20 mouse cellular contexts compared by ENCODE assay signal in the genomic region with DNA sequence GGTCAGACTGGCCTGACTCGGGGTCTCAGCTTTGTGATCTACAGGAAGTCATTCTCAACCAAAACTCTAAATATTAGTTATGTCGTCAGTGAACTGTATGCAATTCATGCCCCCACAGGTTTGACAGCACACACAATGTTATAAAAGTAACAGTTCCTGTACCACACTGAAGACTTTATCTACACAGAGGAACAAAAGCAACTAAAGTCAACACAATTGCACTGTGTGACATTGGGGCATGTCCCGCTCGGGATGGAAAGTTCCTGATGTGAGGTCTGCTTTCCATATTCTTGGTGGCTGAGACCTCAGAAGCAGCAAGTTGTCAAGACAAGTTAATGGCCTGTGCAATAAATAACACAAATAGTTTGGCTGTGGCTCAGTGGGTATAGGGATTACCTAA.
"Had no signal": no experiment of that assay in that cellular context is flagged by ENCODE, and none has a peak within 500 bp of the region (broad histone marks: within the 10 kb centered on the region; RNA-seq: fewer than 3 reads in every experiment).

No protein-coding gene starts in this region.

- DNase-seq: liver; liver, embryonic 13.5 days; liver, postnatal 0 days; lung, adult 2 months; retina, postnatal 1 day; right cerebral cortex, adult 18-20 months; right cerebral cortex, postnatal 25 days; right cerebral cortex, postnatal 4 days; spleen, adult 18-20 months; thymus, adult 18-20 months; thymus, postnatal 14 days; thymus, postnatal 36 days had no signal

- H3K9ac ChIP-seq: liver, embryonic 13.5 days; liver, embryonic 15.5 days; liver, postnatal 0 days; midbrain, embryonic 13.5 days; midbrain, embryonic 15.5 days; neural tube, embryonic 12.5 days had no signal

- H3K9me3 ChIP-seq: liver, embryonic 13.5 days; liver, embryonic 15.5 days; megakaryocyte, embryonic 14.5 days; midbrain, embryonic 13.5 days; midbrain, embryonic 15.5 days; neural tube, embryonic 12.5 days had no signal

- H3K36me3 ChIP-seq: liver, embryonic 13.5 days; liver, embryonic 15.5 days; midbrain, embryonic 13.5 days; midbrain, embryonic 15.5 days; neural tube, embryonic 12.5 days had no signal

- H3K27me3 ChIP-seq: liver, embryonic 13.5 days; liver, embryonic 15.5 days; megakaryocyte, embryonic 14.5 days; midbrain, embryonic 13.5 days; midbrain, embryonic 15.5 days; neural tube, embryonic 12.5 days had no signal

- H3K4me2 ChIP-seq: liver, embryonic 11.5 days; liver, embryonic 13.5 days; liver, embryonic 15.5 days; midbrain, embryonic 11.5 days; midbrain, embryonic 13.5 days; midbrain, embryonic 15.5 days; neural tube, embryonic 12.5 days had no signal

- H3K4me3 ChIP-seq: liver, embryonic 13.5 days; liver, embryonic 15.5 days; megakaryocyte, embryonic 14.5 days; midbrain, embryonic 13.5 days; midbrain, embryonic 15.5 days; neural tube, embryonic 12.5 days had no signal

- ATAC-seq: liver, postnatal 0 days; midbrain, embryonic 13.5 days; midbrain, embryonic 15.5 days had no signal

- H3K4me1 ChIP-seq: liver, embryonic 13.5 days; liver, embryonic 15.5 days; megakaryocyte, embryonic 14.5 days; midbrain, embryonic 13.5 days; midbrain, embryonic 15.5 days; neural tube, embryonic 12.5 days had no signal

- H3K27ac ChIP-seq: liver, embryonic 13.5 days; liver, embryonic 15.5 days; macrophage; midbrain, embryonic 13.5 days; midbrain, embryonic 15.5 days; neural tube, embryonic 12.5 days had no signal
